Mouse (Mus musculus): Measurements from ENCODE around the gene Cyp2d22. TPM values are rescaled to one million over a fixed set of nuclear protein-coding genes. Genes with fewer than 3 reads are reported as not detected.
A peak's percentile ranks its signal among the peaks of the same experiment; 100 is the strongest.
"Not testable (repeated sequence)": the region's sequence is repeated elsewhere in the genome, so short reads cannot be mapped to it uniquely, and the experiment has no call there.

Cyp2d22 gene
- total and polyA plus RNA-seq, 2 experiments from 2014 or later, result 1.7 to 2.4 TPM

DNA sequence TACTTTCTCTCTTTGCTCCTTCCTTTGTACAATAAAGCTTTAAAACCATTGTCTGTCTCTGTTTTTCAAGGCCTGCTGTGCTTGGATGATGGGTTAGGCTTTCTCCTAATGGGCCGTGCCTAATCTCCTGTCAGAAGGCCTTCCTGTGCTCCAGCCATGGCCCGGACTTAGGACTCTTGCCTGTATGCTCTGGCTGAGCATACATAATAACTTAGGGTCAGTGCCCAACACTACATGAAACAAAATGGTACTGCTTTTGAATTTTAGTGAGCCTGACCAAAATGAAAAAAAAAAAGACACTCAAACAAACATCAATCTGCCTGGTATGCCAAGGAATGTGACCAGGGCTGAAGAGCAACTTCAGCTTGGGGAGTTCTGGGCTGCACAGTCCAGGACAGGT lies 21.5 kb upstream of the Cyp2d22 start:
- no peak overlapping the region for H3K4me2 ChIP-seq (ENCODE audit: low read depth, low read length, poor library complexity, severe bottlenecking)
- H3K36me3 ChIP-seq (ENCODE audit: insufficient read depth, low read length), result no peaks in the 10 kb centered on the region
- ATAC-seq (ENCODE audit: low FRiP score), result no peak
- no peaks in the 10 kb centered on the region for H3K9me3 ChIP-seq (ENCODE audit: low read length)
- no peaks in the 10 kb centered on the region for H3K4me1 ChIP-seq (ENCODE audit: insufficient read depth, low read length)
- H3K4me3 ChIP-seq (ENCODE audit: low read depth, low read length), result no peak overlapping the region
- no peaks in the 10 kb centered on the region for H3K27me3 ChIP-seq (ENCODE audit: insufficient read depth, low read length)
- H3K9ac ChIP-seq (replicated peaks; ENCODE audit: low read length, poor library complexity, severe bottlenecking), result no peak overlapping the region
- WGBS, result 22% methylated on average over 2 of the region's 2 CpGs
- no peak for DNase-seq (ENCODE audit: low spot score)
- H3K27ac ChIP-seq (ENCODE audit: low read depth, low read length), result no peak overlapping the region
- TF ChIP-seq CTCF (IDR thresholded peaks at IDR 0.05), result no peak

DNA sequence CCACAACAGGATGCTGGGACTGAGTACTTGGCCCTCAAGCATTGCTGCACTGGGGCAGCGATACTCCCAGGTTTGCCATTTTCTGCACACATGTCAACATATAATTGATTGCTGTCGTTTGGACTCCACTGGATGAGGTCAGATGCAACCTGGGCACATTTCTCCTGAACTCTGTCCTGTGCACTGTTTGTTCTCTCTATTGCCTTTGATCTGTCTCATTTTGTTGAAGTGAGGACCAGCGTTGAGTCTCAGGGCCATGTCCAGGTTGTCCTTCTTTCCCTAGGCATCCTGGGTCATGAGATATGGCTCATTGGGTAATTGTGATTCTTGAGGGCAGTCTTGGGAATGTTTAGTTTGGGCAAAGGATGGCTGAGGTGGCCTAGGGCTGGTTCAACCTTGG lies 15.9 kb upstream of the Cyp2d22 start:
- not testable (repeated sequence) for H3K9ac ChIP-seq (replicated peaks; ENCODE audit: low read length, poor library complexity, severe bottlenecking); H3K4me2 ChIP-seq (ENCODE audit: low read depth, low read length, poor library complexity, severe bottlenecking); H3K36me3 ChIP-seq (ENCODE audit: insufficient read depth, low read length); H3K9me3 ChIP-seq (ENCODE audit: low read length); DNase-seq (ENCODE audit: low spot score); H3K27me3 ChIP-seq (ENCODE audit: insufficient read depth, low read length); H3K27ac ChIP-seq (ENCODE audit: low read depth, low read length); H3K4me3 ChIP-seq (ENCODE audit: low read depth, low read length); ATAC-seq (ENCODE audit: low FRiP score); H3K4me1 ChIP-seq (ENCODE audit: insufficient read depth, low read length)
- WGBS, result 100% methylated on average over 3 of the region's 3 CpGs

DNA sequence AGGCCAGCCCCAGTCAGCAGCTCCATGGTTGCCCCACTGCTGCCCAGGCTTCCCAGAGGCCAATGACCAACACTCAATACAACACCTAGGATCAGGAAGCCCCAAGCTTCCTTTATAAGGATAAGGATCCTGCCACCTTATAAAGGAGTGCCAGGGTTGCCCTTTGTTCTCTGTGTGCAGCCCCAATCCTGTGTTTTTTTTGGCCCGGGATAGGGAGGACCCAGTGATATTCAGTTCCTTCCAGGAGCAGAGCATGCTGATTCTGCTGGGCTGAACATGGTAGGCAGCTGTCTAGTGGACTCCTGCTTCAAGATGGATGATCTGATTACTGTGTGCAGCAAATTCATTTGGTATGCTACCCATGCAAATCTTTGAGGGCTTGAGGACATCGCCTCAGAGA lies 13.9 kb upstream of the Cyp2d22 start, which contains the start of gene Cyp2d11:
TSS of gene Cyp2d11 (minus strand) at position 101 of the 400 bp plus-strand sequence.
- H3K27me3 ChIP-seq (ENCODE audit: insufficient read depth, low read length); H3K4me2 ChIP-seq (ENCODE audit: low read depth, low read length, poor library complexity, severe bottlenecking); H3K4me3 ChIP-seq (ENCODE audit: low read depth, low read length); H3K9ac ChIP-seq (replicated peaks; ENCODE audit: low read length, poor library complexity, severe bottlenecking); H3K27ac ChIP-seq (ENCODE audit: low read depth, low read length); H3K36me3 ChIP-seq (ENCODE audit: insufficient read depth, low read length); H3K9me3 ChIP-seq (ENCODE audit: low read length); ATAC-seq (ENCODE audit: low FRiP score); H3K4me1 ChIP-seq (ENCODE audit: insufficient read depth, low read length); DNase-seq (ENCODE audit: low spot score): not testable (repeated sequence)
- WGBS, result 81% methylated on average over 2 of the region's 2 CpGs

DNA sequence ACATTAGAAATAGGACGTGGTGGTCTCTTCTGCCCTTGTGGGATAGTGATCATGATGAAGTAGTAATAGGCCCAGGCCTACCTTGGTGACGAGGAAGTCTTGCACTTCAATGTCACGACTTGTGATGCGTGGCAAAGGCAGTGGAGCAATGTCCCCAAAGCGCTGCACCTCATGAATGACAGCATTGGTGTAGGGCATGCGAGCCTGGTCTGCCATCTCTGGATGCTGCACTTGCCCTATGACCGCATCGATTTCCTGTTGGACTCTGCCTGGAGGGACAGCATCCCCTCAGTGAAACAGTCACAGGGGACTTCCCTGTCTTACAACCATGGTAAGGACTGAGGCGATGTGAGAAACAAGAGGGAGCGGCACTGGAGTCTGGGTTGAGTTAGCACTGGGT lies 9.9 kb upstream of the Cyp2d22 start:
- not testable (repeated sequence) for H3K27ac ChIP-seq (ENCODE audit: low read depth, low read length); H3K4me2 ChIP-seq (ENCODE audit: low read depth, low read length, poor library complexity, severe bottlenecking); DNase-seq (ENCODE audit: low spot score); H3K9me3 ChIP-seq (ENCODE audit: low read length); ATAC-seq (ENCODE audit: low FRiP score); H3K36me3 ChIP-seq (ENCODE audit: insufficient read depth, low read length); H3K4me1 ChIP-seq (ENCODE audit: insufficient read depth, low read length); H3K9ac ChIP-seq (replicated peaks; ENCODE audit: low read length, poor library complexity, severe bottlenecking); H3K4me3 ChIP-seq (ENCODE audit: low read depth, low read length); H3K27me3 ChIP-seq (ENCODE audit: insufficient read depth, low read length)
- WGBS, result 92% methylated on average over 10 of the region's 10 CpGs

DNA sequence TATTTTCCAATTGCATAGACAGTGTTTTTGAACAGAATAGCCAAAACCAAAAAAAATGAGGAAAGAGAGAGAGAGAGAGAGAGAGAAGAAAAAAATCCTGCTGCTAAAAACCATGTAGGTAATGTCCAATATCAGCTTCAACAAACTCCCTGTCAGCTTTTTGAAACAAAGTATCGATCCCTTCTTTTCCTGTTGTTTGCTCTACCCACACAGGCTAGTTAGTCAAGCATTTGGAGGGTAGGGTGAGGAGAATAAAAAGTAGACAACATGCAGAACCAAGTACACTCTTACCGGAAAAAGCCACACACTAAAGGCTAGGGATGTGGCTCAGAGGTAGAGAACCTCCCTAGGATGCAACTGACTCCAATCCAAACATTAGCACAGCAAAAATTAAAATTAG lies 5.7 kb upstream of the Cyp2d22 start:
- WGBS, result 97% methylated on average over 2 of the region's 2 CpGs
- H3K9ac ChIP-seq (replicated peaks; ENCODE audit: low read length, poor library complexity, severe bottlenecking), result no peak overlapping the region

DNA sequence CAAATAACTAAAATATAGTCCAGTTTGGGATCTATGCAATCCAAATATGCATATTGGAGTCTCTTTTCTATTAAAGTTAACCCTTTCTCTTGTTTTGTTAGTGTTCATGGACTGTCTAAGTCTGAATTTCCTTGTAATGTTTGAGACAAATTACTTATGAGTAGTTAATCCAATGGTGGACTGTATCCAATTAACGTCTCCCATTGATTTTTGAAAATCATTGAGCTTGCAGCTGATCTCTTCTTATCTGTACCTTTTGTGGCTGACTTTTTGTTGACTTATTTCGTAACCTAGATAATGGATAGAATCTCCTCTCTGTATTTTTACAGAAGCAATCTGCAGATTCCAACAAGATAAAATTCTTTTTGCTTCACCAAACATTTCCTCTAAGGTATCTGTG lies 2.4 kb upstream of the Cyp2d22 start:
- H3K9ac ChIP-seq (replicated peaks; ENCODE audit: low read length, poor library complexity, severe bottlenecking), result no peak overlapping the region
- no peak overlapping the region for H3K4me2 ChIP-seq (ENCODE audit: low read depth, low read length, poor library complexity, severe bottlenecking)
- DNase-seq (ENCODE audit: low spot score), result no peak
- H3K36me3 ChIP-seq (ENCODE audit: insufficient read depth, low read length), result no peaks in the 10 kb centered on the region
- no peak overlapping the region for H3K4me3 ChIP-seq (ENCODE audit: low read depth, low read length)
- no peak for ATAC-seq (ENCODE audit: low FRiP score)
- no peaks in the 10 kb centered on the region for H3K9me3 ChIP-seq (ENCODE audit: low read length)
- TF ChIP-seq CTCF (IDR thresholded peaks at IDR 0.05), result no peak
- no peaks in the 10 kb centered on the region for H3K4me1 ChIP-seq (ENCODE audit: insufficient read depth, low read length)
- no peaks in the 10 kb centered on the region for H3K27me3 ChIP-seq (ENCODE audit: insufficient read depth, low read length)
- 90% methylated on average over 2 of the region's 2 CpGs for WGBS
- H3K27ac ChIP-seq (ENCODE audit: low read depth, low read length), result no peak overlapping the region

More for the DNA sequence above, 5.7 kb upstream of the Cyp2d22 start:
- H3K4me1 ChIP-seq (ENCODE audit: insufficient read depth, low read length), result no peaks in the 10 kb centered on the region
- no peak overlapping the region for H3K27ac ChIP-seq (ENCODE audit: low read depth, low read length)
- ATAC-seq (ENCODE audit: low FRiP score), result no peak
- H3K9me3 ChIP-seq (ENCODE audit: low read length), result no peaks in the 10 kb centered on the region
- TF ChIP-seq CTCF (IDR thresholded peaks at IDR 0.05), result no peak
- no peak overlapping the region for H3K4me2 ChIP-seq (ENCODE audit: low read depth, low read length, poor library complexity, severe bottlenecking)
- no peaks in the 10 kb centered on the region for H3K27me3 ChIP-seq (ENCODE audit: insufficient read depth, low read length)
- no peak for DNase-seq (ENCODE audit: low spot score)
- no peak overlapping the region for H3K4me3 ChIP-seq (ENCODE audit: low read depth, low read length)
- H3K36me3 ChIP-seq (ENCODE audit: insufficient read depth, low read length), result no peaks in the 10 kb centered on the region

DNA sequence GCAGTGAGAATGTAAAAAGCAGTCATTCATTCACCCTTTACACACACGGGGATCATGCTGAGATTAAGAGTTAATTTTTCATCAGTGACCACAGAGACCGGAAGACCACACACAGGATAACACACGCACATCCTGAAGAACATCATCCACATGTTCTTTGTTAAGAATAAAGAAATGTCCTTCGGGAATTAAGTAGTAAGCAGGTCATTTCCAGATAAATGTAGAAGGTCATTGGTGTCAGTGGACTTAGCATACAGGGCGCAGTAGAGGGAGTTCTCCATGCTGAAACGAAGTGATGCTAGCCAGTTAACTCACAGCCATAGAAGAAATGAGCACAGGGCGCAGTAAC lies 628 bp upstream of the Cyp2d22 start:
- 27% methylated on average over 7 of the region's 7 CpGs for WGBS

More for the DNA sequence above, 628 bp upstream of the Cyp2d22 start:
- H3K4me1 ChIP-seq (ENCODE audit: insufficient read depth, low read length), result no peaks in the 10 kb centered on the region
- H3K4me3 ChIP-seq (ENCODE audit: low read depth, low read length), result peak overlapping the region; percentile 26
- no peak overlapping the region for H3K27ac ChIP-seq (ENCODE audit: low read depth, low read length)
- no peak for TF ChIP-seq CTCF (IDR thresholded peaks at IDR 0.05)
- ATAC-seq (ENCODE audit: low FRiP score) (no peak), DNase-seq (ENCODE audit: low spot score) (no peak)
- peak overlapping the region; percentile 52 for H3K4me2 ChIP-seq (ENCODE audit: low read depth, low read length, poor library complexity, severe bottlenecking)
- no peaks in the 10 kb centered on the region for H3K36me3 ChIP-seq (ENCODE audit: insufficient read depth, low read length)
- H3K9ac ChIP-seq (replicated peaks; ENCODE audit: low read length, poor library complexity, severe bottlenecking), result 0 out of 2 replicates have a peak overlapping the region, but pooled peaks have one; percentile 36
- H3K9me3 ChIP-seq (ENCODE audit: low read length), result no peaks in the 10 kb centered on the region
- no peaks in the 10 kb centered on the region for H3K27me3 ChIP-seq (ENCODE audit: insufficient read depth, low read length)
